Mouse (Mus musculus) embryonic fibroblast, embryonic 13.5 days (primary cell): ENCODE results near the gene Hoxb2. TPM values are rescaled to one million over a fixed set of nuclear protein-coding genes. Genes with fewer than 3 reads are reported as not detected.
A peak's percentile ranks its signal among the peaks of the same experiment; 100 is the strongest.

Source experiments
- H3K27ac ChIP-seq: 2 replicates; pipeline ENCODE4 v1.5.1; 2012; ENCODE audit warnings: low read length, control low read depth, inconsistent platforms; ENCODE audit not compliant: insufficient read depth
- H3K4me1 ChIP-seq: 2 replicates; pipeline ENCODE4 v1.6.1; 2011; ENCODE audit warnings: low read length; ENCODE audit not compliant: control insufficient read depth, insufficient read depth
- H3K4me3 ChIP-seq: 2 replicates; pipeline ENCODE4 v1.5.1; 2011; ENCODE audit warnings: mild to moderate bottlenecking, control low read depth, low read length; ENCODE audit not compliant: insufficient read depth
- CTCF ChIP-seq: IDR thresholded peaks from 2 replicates; pipeline ENCODE4 v1.5.1; 2011; ENCODE audit warnings: mild to moderate bottlenecking, control low read depth, low read length, moderate library complexity, borderline replicate concordance; ENCODE audit not compliant: insufficient read depth
- POLR2A ChIP-seq: IDR thresholded peaks from 2 replicates; pipeline ENCODE4 v1.6.1; 2011; ENCODE audit warnings: low read depth, mild to moderate bottlenecking, control low read depth, low read length, moderate library complexity
- polyA plus RNA-seq: library from polyadenylated mRNA; stranded (reverse); fragments of >200 nt; gene quantifications from 2 replicates; pipeline ENCODE4 v1.2.4, GENCODE M21; 2011; ENCODE audit warnings: low read depth; ENCODE audit not compliant: missing spikeins, insufficient read length

Gene Hoxb2
- polyA plus RNA-seq, 1 experiment: 6.6 TPM

- H3K27ac ChIP-seq: peak overlapping the region; percentile 39; the same call in 1 of the 2 replicates
- H3K4me1 ChIP-seq: peaks cover 4% of the 10 kb centered on the region; the same call in 1 of the 2 replicates
- peak overlapping the region; percentile 51 for H3K4me3 ChIP-seq
- TF ChIP-seq POLR2A (no peak), CTCF (no peak)
These were observed 4.5 kb downstream of the Hoxb2 start for GRCm38 (mm10) chr11:96354801-96355311.

GRCm38 (mm10) chr11:96363807-96364206, 13.5 kb downstream of the Hoxb2 start:
- H3K4me3 ChIP-seq: no peak overlapping the region
- no peaks in the 10 kb centered on the region for H3K4me1 ChIP-seq
- TF ChIP-seq POLR2A (no peak), CTCF (no peak)
- H3K27ac ChIP-seq: no peak overlapping the region

- H3K4me1 ChIP-seq: no peaks in the 10 kb centered on the region
- H3K4me3 ChIP-seq: no peak within 1 kb of the TSS
- no peak within 1 kb of the TSS for H3K27ac ChIP-seq
- TF ChIP-seq CTCF (no peak), POLR2A (no peak)
These were observed 15.2 kb downstream of the Hoxb2 start, which contains the start of gene Hoxb1 for GRCm38 (mm10) chr11:96365441-96366091. TSS of gene Hoxb1 (plus strand) at chr11:96365752.

- TF ChIP-seq POLR2A: no peak
- no peak for TF ChIP-seq CTCF
- H3K4me3 ChIP-seq: no peak overlapping the region
- H3K4me1 ChIP-seq: no peaks in the 10 kb centered on the region
- H3K27ac ChIP-seq: no peak overlapping the region
These were observed 16.0 kb downstream of the Hoxb2 start for GRCm38 (mm10) chr11:96366092-96367041.

GRCm38 (mm10) chr11:96367141-96367540, 16.8 kb downstream of the Hoxb2 start:
- Histone ChIP-seq H3K27ac (no peak overlapping the region), H3K4me3 (no peak overlapping the region), H3K4me1 (no peaks in the 10 kb centered on the region)
- TF ChIP-seq CTCF: no peak
- TF ChIP-seq POLR2A: no peak

GRCm38 (mm10) chr11:96368686-96369085, 18.4 kb downstream of the Hoxb2 start:
- Histone ChIP-seq H3K4me1 (no peaks in the 10 kb centered on the region), H3K4me3 (no peak overlapping the region), H3K27ac (no peak overlapping the region)
- TF ChIP-seq POLR2A (no peak), CTCF (no peak)

- Histone ChIP-seq H3K4me1 (no peaks in the 10 kb centered on the region), H3K27ac (no peak overlapping the region), H3K4me3 (no peak overlapping the region)
- no peak for TF ChIP-seq POLR2A
- no peak for TF ChIP-seq CTCF
These were observed 18.8 kb downstream of the Hoxb2 start for GRCm38 (mm10) chr11:96369140-96369539.

GRCm38 (mm10) chr11:96371726-96372125, 21.4 kb downstream of the Hoxb2 start:
- H3K27ac ChIP-seq: no peak overlapping the region
- no peak for TF ChIP-seq POLR2A
- TF ChIP-seq CTCF: no peak
- no peak overlapping the region for H3K4me3 ChIP-seq
- H3K4me1 ChIP-seq: no peaks in the 10 kb centered on the region

GRCm38 (mm10) chr11:96372519-96372918, 22.2 kb downstream of the Hoxb2 start:
- Histone ChIP-seq H3K4me1 (no peaks in the 10 kb centered on the region), H3K27ac (no peak overlapping the region), H3K4me3 (no peak overlapping the region)
- no peak for TF ChIP-seq CTCF
- TF ChIP-seq POLR2A: no peak
